Mouse (Mus musculus) intestine, embryonic 16.5 days (tissue): Measurements from ENCODE around the gene Ccdc87. TPM values are rescaled to one million over a fixed set of nuclear protein-coding genes. Genes with fewer than 3 reads are reported as not detected.
"Not testable (repeated sequence)": the region's sequence is repeated elsewhere in the genome, so short reads cannot be mapped to it uniquely, and the experiment has no call there.

Source experiments
- ATAC-seq: fragments of 200-750 bp; cut with Nextera tagmentation; 2 replicates; pipeline ENCODE4 v1.8.0; 2017; ENCODE audit warnings: moderate TSS enrichment, moderate library complexity
- H3K27ac ChIP-seq: fragments of 300-500 bp; sonication (generic); 2 replicates; pipeline ENCODE4 v1.5.1; 2014; ENCODE audit warnings: mild to moderate bottlenecking, low read length
- H3K27me3 ChIP-seq: fragments of 300-500 bp; sonication (generic); replicated peaks from 2 replicates; pipeline ENCODE4 v1.6.1; 2014; ENCODE audit warnings: low read length, control low read depth, mixed read lengths; ENCODE audit not compliant: control insufficient read depth, insufficient read depth
- H3K36me3 ChIP-seq: fragments of 300-500 bp; sonication (generic); 2 replicates; pipeline ENCODE4 v1.6.1; 2014; ENCODE audit warnings: low read length, control low read depth; ENCODE audit not compliant: control insufficient read depth, insufficient read depth
- H3K4me1 ChIP-seq: fragments of 300-500 bp; sonication (generic); 2 replicates; pipeline ENCODE4 v1.6.1; 2014; ENCODE audit warnings: low read length, control low read depth, mixed read lengths; ENCODE audit not compliant: control insufficient read depth, insufficient read depth
- H3K4me2 ChIP-seq: fragments of 300-500 bp; sonication (generic); 2 replicates; pipeline ENCODE4 v1.6.1; 2014; ENCODE audit warnings: low read depth, low read length, control low read depth
- H3K4me3 ChIP-seq: fragments of 300-500 bp; sonication (generic); 2 replicates; pipeline ENCODE4 v1.5.1; 2014; ENCODE audit warnings: mild to moderate bottlenecking, low read length
- H3K9ac ChIP-seq: fragments of 300-500 bp; sonication (generic); 2 replicates; pipeline ENCODE4 v1.6.1; 2014; ENCODE audit warnings: low read depth, low read length
- H3K9me3 ChIP-seq: fragments of 300-500 bp; sonication (generic); 2 replicates; pipeline ENCODE4 v1.6.1; 2016; ENCODE audit warnings: low read length, control low read depth; ENCODE audit not compliant: control insufficient read depth
- WGBS: fragments of 180-500 bp; shearing (Covaris S2); extraction: QIAGEN DNeasy Blood & Tissue Kit; methylation state at CpG from one replicate; pipeline ENCODE4 v1.1.7; 2014; 5-methylcytosine and 5-hydroxymethylcytosine counted together
- polyA plus RNA-seq: library from polyadenylated mRNA; unstranded; fragments of >200 nt; fragmentation: Nextera tagmentation; extraction: Ambion mirVana; gene quantifications from 2 replicates; pipeline ENCODE4 v1.2.1, GENCODE M21; 2015

The Ccdc87 gene
- polyA plus RNA-seq, 1 experiment from 2014 or later, result 0.06 TPM

DNA sequence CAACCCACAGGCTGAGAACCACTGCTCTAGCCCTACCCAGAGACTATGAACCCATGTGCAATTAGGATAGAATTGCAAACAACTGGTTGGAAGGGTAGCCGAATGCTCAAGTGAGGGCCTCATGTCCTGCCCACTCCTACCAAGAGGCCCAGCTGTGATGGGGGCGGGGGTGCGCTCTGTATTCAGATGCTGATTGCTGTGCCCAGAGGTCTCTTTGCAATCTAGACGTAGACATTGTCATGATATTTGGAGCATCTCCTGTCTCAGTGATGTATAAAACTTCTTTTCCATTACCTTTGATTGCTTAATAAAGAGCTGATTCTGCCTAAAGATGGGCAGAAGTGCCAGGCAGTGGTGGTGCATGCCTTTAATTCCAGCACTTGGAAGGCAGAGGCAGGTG lies 10.6 kb downstream of the Ccdc87 start:
- Histone ChIP-seq H3K9ac (no peak overlapping the region), H3K27ac (no peak overlapping the region), H3K4me3 (no peak overlapping the region), H3K9me3 (no peaks in the 10 kb centered on the region), H3K4me1 (peaks cover 4% of the 10 kb centered on the region; the same call in 1 of the 2 replicates), H3K4me2 (no peak overlapping the region), H3K36me3 (no peaks in the 10 kb centered on the region), H3K27me3 (0 out of 2 replicates have a peak, but pooled peaks cover 3% of the 10 kb centered on the region)
- WGBS, result 45% methylated on average over 4 of the region's 4 CpGs
- ATAC-seq, result no peak

DNA sequence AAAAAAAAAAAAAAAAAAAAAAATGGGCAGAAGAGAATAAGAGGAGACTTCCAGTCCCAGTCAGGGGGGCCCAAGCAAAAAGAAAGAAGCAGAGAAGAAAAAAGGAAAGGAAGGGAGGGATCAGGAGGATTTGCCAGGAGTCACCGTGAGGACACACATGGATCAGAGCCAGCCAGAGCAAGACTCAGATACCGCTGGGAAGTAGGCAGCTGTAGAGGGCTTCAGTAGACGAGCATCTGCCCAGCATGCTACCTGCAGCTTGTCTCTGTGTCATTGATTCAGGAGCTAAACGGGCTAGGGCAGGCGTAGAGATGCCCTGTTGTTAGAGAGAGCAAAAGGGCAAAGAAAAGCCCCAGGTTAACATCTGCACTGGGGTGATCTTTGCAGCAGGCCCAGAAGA lies 11.1 kb downstream of the Ccdc87 start:
- Histone ChIP-seq H3K4me3 (no peak overlapping the region), H3K36me3 (no peaks in the 10 kb centered on the region), H3K4me1 (peaks cover 4% of the 10 kb centered on the region; the same call in 1 of the 2 replicates), H3K27ac (no peak overlapping the region), H3K4me2 (no peak overlapping the region), H3K9me3 (no peaks in the 10 kb centered on the region), H3K27me3 (0 out of 2 replicates have a peak, but pooled peaks cover 3% of the 10 kb centered on the region), H3K9ac (no peak overlapping the region)
- ATAC-seq, result no peak
- WGBS, result 45% methylated on average over 5 of the region's 5 CpGs

DNA sequence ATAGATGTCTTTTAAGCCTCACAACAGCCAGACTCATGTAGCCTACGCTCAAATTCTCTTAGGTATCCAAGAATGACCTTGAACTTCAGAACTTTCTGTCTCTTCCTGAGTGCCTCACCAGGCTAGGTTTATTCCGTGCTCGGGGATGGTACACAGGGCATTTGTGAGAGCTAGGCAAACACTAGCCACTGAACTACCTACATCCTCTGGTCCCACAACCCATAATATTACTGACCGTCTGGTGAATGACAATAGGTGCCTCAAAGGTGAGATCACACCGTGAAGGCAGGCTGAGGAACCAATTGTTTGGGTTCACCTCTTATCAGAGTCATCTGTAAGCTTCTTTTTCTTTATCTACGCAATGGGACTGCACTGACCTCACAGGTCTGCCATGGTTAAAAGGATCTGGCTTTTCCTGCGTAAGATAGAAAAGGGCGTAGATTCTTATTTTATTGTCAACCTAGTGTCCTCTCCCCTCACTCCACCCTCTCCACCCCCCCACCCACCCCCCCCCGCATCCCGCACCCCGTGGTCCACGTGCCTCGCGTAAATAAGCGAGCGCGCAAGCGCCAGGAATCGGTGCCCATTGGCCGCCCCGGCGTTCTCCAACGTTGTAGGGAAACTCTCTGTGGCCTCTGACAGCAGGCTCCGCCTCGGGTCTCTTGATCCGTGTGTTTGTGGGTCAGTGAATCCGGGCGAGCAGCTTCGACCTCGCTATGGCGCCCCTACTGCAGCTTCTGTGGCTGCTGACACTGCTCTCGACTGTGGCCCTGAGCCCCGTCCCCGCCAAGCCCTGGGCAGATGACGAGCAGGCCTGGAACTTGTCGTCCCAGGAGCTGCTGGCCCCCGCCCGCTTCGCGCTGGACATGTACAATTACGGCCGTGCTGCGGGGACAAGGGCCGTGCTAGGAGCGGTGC lies 15.6 kb downstream of the Ccdc87 start, which contains the start of gene Ctsf:
Gene Ctsf (plus strand): TSS at position 579 of the 918 bp plus-strand sequence.
- 3% methylated on average over 45 of the region's 45 CpGs for WGBS

DNA sequence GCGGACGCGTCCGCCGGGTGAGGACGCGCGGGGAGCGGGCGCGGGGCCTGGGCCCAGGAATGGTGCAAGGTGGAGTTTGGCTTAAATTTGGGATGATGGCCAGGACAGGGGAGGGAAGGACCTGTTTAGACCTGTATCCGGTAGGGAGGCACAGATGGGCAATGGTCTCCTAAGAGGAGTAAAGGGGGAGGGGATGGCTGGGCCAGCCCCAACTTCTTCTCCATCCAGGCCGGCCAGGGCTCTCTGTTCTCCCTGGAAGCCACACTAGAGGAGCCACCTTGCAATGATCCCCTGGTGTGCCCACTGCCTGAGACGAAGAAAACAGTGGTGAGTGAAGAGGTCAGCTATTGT lies 16.3 kb downstream of the Ccdc87 start:
- no peak overlapping the region for H3K27ac ChIP-seq
- no peak; the same call in 1 of the 2 replicates for ATAC-seq

More for the DNA sequence above, 15.6 kb downstream of the Ccdc87 start, which contains the start of gene Ctsf:
- Histone ChIP-seq H3K9ac (peak within 1 kb of the TSS; percentile 73), H3K27ac (no peak within 1 kb of the TSS), H3K4me3 (peak within 1 kb of the TSS; percentile 65), H3K4me2 (peak within 1 kb of the TSS; percentile 98), H3K36me3 (no peaks in the 10 kb centered on the region), H3K4me1 (peaks cover 4% of the 10 kb centered on the region; the same call in 1 of the 2 replicates), H3K27me3 (0 out of 2 replicates have a peak, but pooled peaks cover 3% of the 10 kb centered on the region), H3K9me3 (no peaks in the 10 kb centered on the region)
- ATAC-seq, result peak; percentile 88

DNA sequence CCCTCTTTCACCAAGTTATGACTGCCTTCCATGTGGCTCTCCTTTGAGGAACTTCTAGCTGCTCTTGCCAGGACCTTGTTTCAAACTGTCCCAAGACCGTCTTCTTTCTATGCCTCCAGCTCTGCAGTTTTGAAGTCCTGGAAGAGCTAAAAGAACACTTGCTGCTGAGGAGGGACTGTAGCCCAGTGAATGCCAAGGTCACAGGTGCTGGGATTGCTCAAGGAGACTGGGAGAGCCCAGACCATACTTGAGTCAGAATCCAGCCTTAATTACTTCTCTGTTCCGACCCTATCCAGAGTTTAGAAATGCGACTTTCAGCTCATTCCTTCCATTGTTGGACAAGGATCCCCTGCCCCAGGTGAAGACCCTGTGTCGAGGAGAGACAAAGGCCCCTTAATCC lies 16.8 kb downstream of the Ccdc87 start:
- 75% methylated on average over 4 of the region's 4 CpGs for WGBS
- H3K27me3 ChIP-seq, result 0 out of 2 replicates have a peak, but pooled peaks cover 3% of the 10 kb centered on the region
- no peak overlapping the region for H3K27ac ChIP-seq
- H3K9me3 ChIP-seq, result no peaks in the 10 kb centered on the region
- H3K4me1 ChIP-seq, result peaks cover 4% of the 10 kb centered on the region; the same call in 1 of the 2 replicates
- no peaks in the 10 kb centered on the region for H3K36me3 ChIP-seq
- no peak overlapping the region for H3K9ac ChIP-seq
- ATAC-seq, result no peak
- peak overlapping the region; percentile 65; the same call in 1 of the 2 replicates for H3K4me3 ChIP-seq
- 0 out of 2 replicates have a peak overlapping the region, but pooled peaks have one; percentile 98 for H3K4me2 ChIP-seq

More for the DNA sequence above, 16.3 kb downstream of the Ccdc87 start:
- Histone ChIP-seq H3K36me3 (no peaks in the 10 kb centered on the region), H3K27me3 (0 out of 2 replicates have a peak, but pooled peaks cover 3% of the 10 kb centered on the region), H3K4me1 (peaks cover 4% of the 10 kb centered on the region; the same call in 1 of the 2 replicates), H3K9me3 (no peaks in the 10 kb centered on the region), H3K4me2 (peak overlapping the region; percentile 98), H3K4me3 (peak overlapping the region; percentile 65), H3K9ac (peak overlapping the region; percentile 73)
- 4% methylated on average over 14 of the region's 14 CpGs for WGBS

DNA sequence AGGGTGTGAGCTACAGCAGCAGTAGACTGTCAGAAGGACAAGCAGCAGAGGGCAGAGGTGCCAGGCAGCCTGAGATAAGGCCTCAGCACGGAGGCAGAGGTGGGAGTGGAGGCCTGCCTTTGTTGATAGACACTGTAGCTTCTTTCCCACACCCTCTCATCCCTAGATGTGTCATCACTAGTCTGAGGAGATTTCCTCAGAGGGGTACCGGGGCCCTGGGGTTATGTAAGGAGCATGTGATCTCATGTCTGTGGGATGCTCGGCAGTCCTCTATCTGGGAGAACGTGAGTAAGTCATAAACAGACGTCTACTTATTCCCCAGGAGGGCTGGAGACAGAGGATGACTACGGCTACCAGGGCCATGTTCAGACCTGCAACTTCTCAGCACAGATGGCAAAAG lies 19.9 kb downstream of the Ccdc87 start:
- Histone ChIP-seq H3K36me3 (no peaks in the 10 kb centered on the region), H3K27ac (no peak overlapping the region), H3K9ac (no peak overlapping the region), H3K4me1 (peaks cover 4% of the 10 kb centered on the region; the same call in 1 of the 2 replicates), H3K27me3 (no peaks in the 10 kb centered on the region), H3K4me2 (no peak overlapping the region), H3K9me3 (no peaks in the 10 kb centered on the region), H3K4me3 (no peak overlapping the region)
- WGBS, result 67% methylated on average over 6 of the region's 6 CpGs
- peak; percentile 73 for ATAC-seq

DNA sequence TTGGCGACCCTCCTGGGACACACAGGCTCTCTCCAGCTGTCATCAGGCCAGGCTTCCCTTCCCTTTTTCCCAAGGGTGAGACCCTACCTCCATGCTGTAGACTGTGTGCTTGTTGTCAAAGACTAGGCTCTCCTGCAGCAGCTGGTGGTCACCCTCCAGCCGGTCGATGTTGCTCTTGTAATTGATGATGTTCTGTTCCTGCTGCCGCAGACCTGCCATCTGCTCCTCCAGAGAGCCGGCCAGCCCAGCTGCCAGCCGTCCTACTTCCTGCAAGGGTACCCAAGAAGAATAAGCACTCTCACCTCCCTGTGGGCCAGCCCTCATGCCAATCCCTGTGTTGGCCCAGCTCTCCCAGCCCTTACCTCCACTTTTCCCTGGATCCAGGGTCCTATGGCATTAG lies 23.9 kb downstream of the Ccdc87 start:
- no peak overlapping the region for H3K27ac ChIP-seq
- no peak for ATAC-seq
- no peak overlapping the region for H3K9ac ChIP-seq
- H3K4me3 ChIP-seq, result no peak overlapping the region
- H3K4me1 ChIP-seq, result peaks cover 4% of the 10 kb centered on the region; the same call in 1 of the 2 replicates
- 54% methylated on average over 6 of the region's 6 CpGs for WGBS
- H3K27me3 ChIP-seq, result no peaks in the 10 kb centered on the region
- H3K36me3 ChIP-seq, result no peaks in the 10 kb centered on the region
- H3K4me2 ChIP-seq, result no peak overlapping the region
- H3K9me3 ChIP-seq, result no peaks in the 10 kb centered on the region

DNA sequence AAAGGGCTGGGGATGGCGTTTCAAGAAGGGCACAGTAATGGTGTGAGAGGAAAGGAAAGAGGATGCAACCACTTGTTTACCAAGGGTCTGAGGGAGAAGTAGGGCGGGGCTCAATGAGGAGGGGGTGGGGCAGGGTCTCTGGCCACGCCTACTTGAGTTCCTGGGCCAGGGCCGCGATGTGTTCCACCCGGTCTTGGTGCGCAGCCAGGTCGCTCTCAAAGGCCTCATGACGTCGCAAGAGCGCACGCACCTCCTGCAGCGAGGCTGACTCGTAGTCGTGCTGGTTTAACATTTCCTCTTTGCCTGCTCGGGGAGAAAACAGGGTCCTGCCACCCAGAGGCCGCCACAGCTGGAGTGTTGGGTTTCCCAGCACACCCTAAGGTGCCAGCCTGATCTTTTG lies 26.0 kb downstream of the Ccdc87 start:
- peaks cover 4% of the 10 kb centered on the region; the same call in 1 of the 2 replicates for H3K4me1 ChIP-seq
- 0 out of 2 replicates have a peak overlapping the region, but pooled peaks have one; percentile 24 for H3K9ac ChIP-seq
- H3K27ac ChIP-seq, result no peak overlapping the region
- H3K4me3 ChIP-seq, result no peak overlapping the region
- H3K9me3 ChIP-seq, result no peaks in the 10 kb centered on the region
- peak overlapping the region; percentile 37; the same call in 1 of the 2 replicates for H3K4me2 ChIP-seq
- 3% methylated on average over 17 of the region's 17 CpGs for WGBS
- no peaks in the 10 kb centered on the region for H3K36me3 ChIP-seq
- no peaks in the 10 kb centered on the region for H3K27me3 ChIP-seq
- ATAC-seq, result no peak

DNA sequence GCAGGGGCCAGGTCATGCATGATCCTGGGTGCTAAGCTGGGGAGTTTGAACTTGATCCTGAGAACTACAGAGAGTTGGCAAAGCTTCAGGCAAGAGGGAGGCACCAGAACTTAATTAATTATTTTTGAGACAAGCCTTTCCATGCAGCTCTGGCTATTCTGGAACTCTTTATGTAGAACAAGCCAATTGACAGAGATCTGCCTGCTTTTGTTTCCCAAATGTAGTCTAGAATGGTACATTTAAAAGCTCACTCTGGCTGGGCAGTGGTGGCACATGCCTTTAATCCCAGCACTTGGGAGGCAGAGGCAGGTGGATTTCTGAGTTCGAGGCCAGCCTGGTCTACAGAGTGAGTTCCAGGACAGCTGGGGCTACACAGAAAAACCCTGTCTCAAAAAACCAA lies 35.4 kb downstream of the Ccdc87 start:
- H3K27me3 ChIP-seq, H3K9ac ChIP-seq, H3K36me3 ChIP-seq, H3K4me1 ChIP-seq, H3K4me2 ChIP-seq, H3K4me3 ChIP-seq, H3K27ac ChIP-seq, ATAC-seq, H3K9me3 ChIP-seq: not testable (repeated sequence)
- 77% methylated on average over 1 of the region's 1 CpGs for WGBS
